Mouse (Mus musculus) right cerebral cortex, adult 2 months (tissue): Measurements from ENCODE around the gene Tgfa.

Experiments used
- DNase-seq, 2 experiments: peaks; one replicate each; pipeline ENCODE4 v3.0.0; 2021 to 2022; ENCODE audit warnings: low spot score in 2 of 2

Gene Tgfa

DNA sequence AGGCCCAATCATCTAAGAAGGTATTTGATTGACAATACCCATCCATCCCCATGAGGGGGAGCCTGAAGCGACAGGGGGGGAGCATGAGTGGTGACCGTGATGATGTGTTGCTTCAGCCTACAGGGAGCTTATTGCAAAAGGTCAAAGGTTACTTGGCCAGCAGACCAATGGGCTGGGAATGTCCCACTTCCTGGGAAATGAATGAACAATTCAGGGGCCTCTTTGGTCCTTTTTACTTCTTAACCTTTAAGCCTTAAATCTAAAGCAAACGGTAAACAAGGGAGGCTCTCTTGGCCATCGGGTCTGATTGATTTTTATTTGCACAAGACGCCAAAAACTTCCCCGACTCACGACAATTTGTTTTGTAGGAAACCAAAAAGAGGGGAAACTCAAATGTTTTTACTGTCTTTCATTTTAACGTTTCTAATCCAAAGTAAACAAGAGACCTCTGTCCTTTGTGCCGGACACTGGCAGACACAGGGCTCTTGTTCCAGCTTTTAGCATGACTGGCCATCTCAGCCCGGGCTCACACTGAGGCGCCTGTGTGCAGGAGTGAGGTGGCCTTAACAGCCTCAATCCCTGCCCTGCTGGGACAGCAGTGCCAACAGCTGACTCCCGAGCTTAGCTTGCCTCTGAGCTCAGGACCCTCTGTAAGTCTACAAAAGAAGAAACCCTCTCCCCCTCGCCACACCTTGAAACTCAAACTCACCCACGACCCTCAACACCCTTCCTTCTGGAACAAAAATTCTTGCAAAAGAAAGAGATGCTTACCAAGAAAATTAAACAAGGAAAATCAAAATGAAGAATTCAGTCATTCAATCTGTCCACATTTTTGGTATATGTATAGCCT lies 8.7 kb upstream of the Tgfa start:
- DNase-seq = no peak

GRCm38 (mm10) chr6:86188741-86189480 lies 6.1 kb upstream of the Tgfa start:
- no peak for DNase-seq

GRCm38 (mm10) chr6:86190622-86191021 lies 4.4 kb upstream of the Tgfa start:
- DNase-seq = no peak

DNA sequence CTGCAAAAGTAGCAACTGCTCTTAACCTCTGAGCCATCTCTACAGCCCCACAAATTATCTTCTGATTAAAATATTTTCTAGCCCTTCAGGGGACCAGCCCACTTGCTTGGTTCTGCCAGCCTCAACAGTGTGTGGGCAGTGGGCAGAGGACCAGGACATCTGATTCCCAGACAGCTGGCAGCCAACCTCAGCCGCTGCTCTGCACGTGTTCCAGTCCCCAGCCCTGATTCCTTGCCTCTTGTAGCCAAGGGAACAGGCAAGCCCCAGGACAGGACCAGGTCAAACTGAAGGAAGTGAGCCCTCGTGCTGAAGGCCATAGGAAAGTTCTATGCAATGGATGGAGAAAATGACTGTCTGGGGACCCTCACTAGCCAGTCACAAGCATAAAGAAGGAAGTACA lies 2.0 kb upstream of the Tgfa start:
- no peak for DNase-seq

GRCm38 (mm10) chr6:86193879-86194278 lies 1.1 kb upstream of the Tgfa start:
- DNase-seq = peak; percentile 53 to 67

DNA sequence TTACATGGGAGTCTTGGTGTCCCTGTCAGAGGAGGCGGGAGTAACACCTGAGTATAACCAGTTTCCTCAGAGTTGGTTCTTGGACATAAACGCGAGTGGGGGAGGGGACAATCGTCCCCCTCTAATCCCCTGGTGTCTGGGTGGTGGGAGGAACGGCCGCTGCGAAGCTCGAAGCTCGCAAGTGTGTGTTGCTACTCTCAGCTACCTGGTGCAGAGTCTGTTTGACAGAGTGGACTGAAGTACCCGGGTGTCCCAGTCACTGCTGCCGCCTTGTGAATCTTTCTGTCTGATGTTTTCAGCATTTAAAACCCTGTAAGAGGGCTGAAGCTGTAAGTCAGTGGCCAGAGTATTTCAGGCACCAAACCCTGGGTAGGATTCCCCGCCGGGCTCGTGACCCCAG lies 1.0 kb downstream of the Tgfa start:
- peak in 1 of 2 experiments; percentile 36 for DNase-seq

GRCm38 (mm10) chr6:86197150-86197862 lies 2.3 kb downstream of the Tgfa start:
- DNase-seq = no peak

DNA sequence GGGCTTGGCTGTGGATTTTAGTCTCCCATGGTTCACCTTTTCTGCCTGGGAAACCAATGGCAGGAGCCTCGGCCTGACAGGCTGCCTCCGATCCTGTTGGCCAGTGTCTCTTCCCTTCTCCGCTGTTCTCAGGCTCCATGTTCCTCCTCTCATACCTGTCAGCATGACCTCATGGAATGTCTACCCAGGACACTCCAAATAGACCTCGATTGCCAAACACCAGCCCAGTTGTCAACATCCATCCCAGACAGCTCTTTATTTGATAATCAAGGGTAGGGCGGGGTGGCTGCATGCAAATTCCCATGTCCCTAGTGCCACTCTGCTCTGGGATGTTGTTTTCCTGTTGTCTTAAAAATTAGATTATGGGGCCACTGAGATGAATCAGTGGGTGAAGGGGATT lies 5.9 kb downstream of the Tgfa start:
- no peak for DNase-seq

- DNase-seq = no peak
Observed at GRCm38 (mm10) chr6:86203101-86203500, 8.1 kb downstream of the Tgfa start.

GRCm38 (mm10) chr6:86206014-86206413 lies 11.0 kb downstream of the Tgfa start:
- DNase-seq = no peak

DNA sequence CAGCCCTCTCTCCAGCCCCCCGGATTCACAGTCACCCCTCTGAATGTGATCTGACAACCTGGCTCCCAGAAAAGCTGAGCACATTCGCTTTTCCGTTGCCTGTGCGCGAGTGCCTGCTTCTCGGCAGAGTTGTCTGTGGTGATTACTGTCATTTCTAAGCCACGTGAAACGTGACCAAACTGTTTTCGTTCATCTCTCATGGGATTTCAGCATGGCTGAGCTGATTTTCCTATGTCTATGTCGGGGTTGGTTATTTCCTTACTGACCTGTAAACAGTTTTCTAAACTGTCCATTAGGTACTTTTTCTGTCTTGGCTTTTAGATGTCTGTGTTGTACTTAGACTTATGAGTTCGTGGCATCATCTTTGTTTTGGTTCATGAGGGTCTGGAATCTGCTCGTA lies 12.0 kb downstream of the Tgfa start:
- DNase-seq = no peak

DNA sequence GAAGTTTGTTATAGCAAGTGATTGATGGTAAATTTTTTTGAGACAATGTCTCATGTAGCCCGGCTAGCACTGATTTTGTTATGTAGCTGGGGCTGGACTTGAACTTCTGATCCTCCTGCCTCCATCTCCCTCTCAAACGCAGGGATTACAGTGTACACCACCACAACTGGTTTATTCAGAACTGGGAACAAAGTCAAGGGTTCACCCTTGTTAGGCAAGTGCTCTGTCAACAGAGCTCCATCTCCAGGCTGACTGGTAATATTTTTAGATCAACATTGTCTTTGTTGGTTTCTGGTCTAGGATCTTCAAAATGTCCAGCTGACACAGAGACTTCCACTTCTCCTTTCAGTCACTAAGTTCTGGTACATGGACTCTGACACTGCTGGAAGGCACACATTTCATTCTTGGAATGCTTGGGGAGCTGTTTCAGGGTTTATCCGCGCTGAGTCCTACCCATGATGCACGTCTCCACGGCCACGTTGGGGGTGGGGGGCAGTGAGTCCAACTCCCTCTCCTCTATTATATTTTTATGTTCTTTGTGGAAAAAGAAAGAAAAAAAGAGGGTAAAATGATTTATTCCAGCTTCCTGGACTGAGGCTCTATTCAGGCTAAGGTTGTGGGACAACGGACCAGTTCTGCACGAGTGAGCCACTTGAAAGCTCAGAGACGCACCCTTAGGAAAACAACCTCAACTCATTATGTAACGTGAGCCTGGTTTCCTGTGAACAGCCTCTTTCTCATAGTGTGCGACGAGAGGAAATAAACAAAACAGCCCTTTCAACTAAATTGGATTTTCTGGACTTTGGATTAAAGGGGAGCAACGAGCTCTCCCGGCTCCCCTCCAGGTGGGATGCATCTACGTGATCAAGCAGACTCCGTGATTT lies 14.4 kb downstream of the Tgfa start:
- no peak for DNase-seq

GRCm38 (mm10) chr6:86210017-86210408 lies 15.0 kb downstream of the Tgfa start:
- DNase-seq = no peak

DNA sequence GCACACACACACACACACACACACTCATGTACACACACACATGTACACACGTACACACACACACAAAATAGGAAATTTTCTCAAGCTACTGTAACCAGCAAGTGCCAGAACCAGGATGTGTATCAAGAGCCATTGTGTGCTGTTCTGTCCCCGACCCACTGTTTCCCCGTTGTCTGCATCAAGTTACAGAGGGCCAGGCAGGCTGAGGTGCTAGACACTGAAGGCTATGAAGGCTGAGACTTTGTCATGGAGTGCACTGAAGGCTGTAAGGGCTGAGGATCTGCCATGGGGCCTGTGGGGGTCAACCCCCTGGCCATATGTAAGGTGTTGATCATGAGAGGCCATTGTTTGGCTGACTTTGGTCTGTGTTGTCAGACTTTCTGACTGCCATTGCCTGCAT lies 15.6 kb downstream of the Tgfa start:
- DNase-seq = no peak

DNA sequence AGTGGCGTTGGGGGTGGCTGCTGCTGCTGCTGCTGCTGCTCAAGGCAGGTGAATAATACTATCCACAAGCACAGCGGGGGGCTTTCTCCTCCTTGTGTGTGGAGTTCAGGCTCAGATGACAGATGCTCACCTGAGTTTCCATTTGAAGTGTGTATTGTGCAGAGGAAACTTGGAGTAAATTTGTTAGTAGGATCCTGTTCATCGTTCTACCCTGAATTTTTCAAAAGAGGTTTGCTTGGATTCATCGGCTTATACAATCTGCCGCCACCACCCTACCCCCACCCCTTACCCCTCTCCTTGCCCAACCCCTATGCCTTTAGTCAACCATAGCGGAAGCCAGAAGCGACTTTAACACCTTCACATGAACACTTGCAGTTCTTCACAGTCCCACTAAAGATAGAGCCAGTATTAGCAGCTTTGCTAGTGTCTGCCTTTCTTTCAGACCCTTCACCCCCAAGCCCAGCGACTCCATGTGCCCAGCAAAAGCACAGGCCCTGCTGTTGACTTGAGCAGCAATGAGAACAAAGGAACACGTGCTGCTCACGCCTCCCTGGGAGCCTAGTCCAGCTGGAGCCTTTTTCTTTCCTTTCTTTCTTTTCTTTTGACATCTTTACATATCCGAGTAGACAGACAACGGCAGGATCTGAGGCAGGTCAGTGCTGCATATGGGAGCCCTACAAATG lies 16.2 kb downstream of the Tgfa start:
- DNase-seq = no peak

DNA sequence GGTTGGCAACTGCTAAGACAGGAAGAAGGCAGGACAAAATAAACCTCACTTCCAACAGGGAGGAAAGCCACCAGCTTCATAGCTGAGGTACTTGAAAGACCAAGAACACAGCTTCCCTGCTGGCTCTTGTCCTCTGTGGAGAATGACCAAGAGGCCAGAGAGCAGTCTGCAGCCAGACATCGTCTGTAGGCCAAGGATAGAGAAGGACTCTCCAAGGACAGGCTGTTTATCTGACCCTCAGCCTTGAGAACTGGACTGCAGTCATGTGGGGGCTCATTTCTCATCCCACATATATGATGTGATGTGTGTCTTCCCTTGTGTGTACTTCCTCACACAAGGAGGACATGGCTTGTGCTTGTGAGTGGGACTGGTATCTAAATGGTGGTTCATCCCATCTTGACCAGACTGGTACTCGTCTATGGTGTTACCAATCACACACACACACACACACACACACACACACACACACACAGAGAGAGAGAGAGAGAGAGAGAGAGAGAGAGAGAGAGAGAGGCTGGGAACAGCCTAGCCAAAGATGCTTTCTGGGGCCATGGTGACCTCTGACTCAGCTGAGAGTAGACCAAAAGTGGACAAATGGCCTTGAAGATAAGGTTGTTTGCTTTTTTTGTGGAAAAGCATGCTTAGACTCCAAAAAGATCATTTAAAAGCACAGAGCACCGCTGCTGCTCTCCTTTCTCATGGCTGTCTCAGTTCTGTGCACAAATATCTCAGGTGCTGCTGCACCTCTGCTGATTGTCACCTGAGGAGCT lies 18.0 kb downstream of the Tgfa start:
- DNase-seq = no peak

DNA sequence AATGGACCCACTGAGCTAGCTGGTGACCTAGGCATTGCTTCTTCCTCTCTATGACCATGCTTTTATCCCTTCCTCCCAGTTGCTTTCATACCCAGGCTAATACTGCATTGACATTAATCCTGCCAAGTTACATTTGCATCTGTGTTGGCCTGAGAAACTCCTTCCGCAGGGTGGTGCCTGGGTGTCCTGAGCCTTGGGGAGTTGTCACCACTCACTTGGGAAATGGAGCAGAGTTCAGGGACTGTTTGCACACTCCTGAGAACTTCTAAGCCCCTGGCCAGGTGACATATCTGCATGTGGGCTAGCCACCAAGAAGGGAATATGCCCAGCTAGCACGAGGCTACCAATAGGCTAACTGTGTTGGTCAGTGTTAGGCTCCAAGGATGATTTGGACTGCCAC lies 23.0 kb downstream of the Tgfa start:
- no peak for DNase-seq

DNA sequence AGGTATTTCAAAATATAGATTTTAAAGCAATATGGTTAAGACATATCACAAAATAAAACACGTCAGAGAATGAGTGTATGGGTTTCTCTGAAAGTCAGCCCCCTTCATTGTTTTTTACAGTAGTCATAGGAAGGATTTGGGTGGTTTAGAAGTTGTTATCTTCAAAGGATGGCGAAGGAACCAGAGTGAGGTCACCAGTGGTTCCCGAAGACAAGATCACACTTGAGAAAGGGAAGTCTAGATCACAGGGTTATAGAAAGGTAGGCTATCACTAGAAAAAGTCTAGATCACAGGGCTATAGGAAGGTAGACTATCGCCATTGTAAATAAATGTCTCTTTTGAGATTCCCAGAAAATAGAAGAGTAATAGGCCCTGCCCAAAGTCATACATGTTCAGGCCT lies 23.7 kb downstream of the Tgfa start:
- no peak for DNase-seq

DNA sequence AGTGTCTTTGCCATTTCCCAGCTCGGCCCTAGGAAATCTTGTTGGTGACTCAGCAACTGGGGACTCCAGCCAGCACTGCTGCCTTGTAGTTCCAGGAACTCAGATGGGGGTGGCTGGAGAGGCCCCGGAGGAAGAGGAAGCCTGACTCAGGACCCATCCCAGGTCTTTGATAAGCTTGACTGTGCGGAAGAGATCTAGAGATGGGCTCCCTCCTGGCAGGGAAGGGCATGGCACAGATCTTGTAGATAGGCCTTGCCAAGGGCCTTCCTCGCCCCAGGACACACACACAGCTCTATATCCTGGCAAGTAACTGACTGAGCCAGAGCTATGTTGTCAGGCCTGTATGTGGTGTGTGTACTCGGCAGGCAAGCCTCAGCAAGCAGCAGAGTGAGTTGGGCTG lies 24.5 kb downstream of the Tgfa start:
- DNase-seq = peak in 1 of 2 experiments; percentile 22

- no peak for DNase-seq
Observed at GRCm38 (mm10) chr6:86220171-86220570, 25.1 kb downstream of the Tgfa start.
